Mouse (Mus musculus) myocyte (in vitro differentiated cells): Measurements from ENCODE around the gene Rnf207.

ENCODE experiments used
- POLR2A ChIP-seq: IDR thresholded peaks from one replicate; pipeline ENCODE4 v1.6.1; 2011; ENCODE audit warnings: low read depth, mild to moderate bottlenecking, control low read depth, moderate library complexity; ENCODE audit not compliant: insufficient read length
- USF1 ChIP-seq: IDR thresholded peaks from one replicate; pipeline ENCODE4 v1.6.1; 2011; ENCODE audit warnings: low read depth, mild to moderate bottlenecking, control low read depth, moderate library complexity

DNA sequence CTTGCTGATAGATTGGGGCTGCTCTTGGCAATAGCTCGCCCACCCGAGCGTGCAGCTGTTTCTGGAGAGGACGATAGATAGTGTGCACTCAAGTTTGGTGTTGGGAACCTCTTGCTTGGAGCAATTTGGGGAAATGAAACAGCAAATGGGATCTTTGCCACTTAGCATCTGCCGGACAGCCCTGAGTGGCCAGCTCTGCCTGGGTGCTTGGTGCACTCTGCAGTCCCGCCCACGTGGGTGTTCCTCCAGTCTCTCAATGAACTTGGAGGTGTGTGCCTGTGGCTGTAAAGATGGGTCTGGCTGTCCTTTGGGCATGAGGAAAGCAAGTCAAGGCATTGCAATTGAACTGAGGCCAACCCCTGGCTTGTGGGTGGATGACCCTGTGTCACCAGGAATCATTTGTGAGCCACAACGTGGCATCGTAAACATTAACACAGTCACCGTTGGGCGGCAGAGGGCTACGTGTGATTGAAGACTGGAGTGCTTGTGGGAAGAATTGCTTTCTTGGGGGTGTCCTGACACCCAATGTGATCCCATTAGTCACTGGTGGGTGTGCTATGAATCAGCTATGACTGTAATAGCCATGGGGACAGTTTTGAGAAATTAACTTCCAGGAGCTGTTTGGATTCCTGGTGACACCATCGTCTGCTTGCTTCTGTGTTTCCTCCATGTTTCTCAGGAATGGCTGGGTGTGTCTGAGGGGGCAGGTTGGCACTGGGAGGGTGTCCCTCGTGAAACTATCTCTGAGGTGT, 35.3 kb upstream of the Rnf207 start:
- no peak for TF ChIP-seq USF1
- TF ChIP-seq POLR2A, result no peak
